Comparison of ENCODE assay signal across 10 mouse cellular contexts in genomic region chr10:128584386-128584785, GRCm38 (mm10). TPM values are rescaled to one million over a fixed set of nuclear protein-coding genes. Genes with fewer than 3 reads are reported as not detected.
A peak's percentile ranks its signal among the peaks of the same experiment; 100 is the strongest.
DNase-seq lines count a peak whose midpoint lies in the region; ATAC-seq lines count a peak whose summit lies in the region.
"Had no signal": no experiment of that assay in that cellular context is flagged by ENCODE, and none has a peak within 500 bp of the region (broad histone marks: within the 10 kb centered on the region; RNA-seq: fewer than 3 reads in every experiment).

No protein-coding gene starts in this region.

- peaks cover 37% of the 10 kb centered on the region for H3K4me1 ChIP-seq in heart, embryonic 10.5 days
- H3K4me1 ChIP-seq in kidney, embryonic 16.5 days (ENCODE audit: insufficient read depth, low read length): peaks cover 16% of the 10 kb centered on the region
- H3K4me1 ChIP-seq in stomach, embryonic 14.5 days (ENCODE audit: control insufficient read depth, insufficient read depth, low read length): peaks cover 12% of the 10 kb centered on the region
- peaks cover 4% of the 10 kb centered on the region for H3K4me1 ChIP-seq in forebrain, embryonic 12.5 days

- H3K27ac ChIP-seq in heart, embryonic 10.5 days: no peak overlapping the region
- peak overlapping the region; percentile 36 for H3K27ac ChIP-seq in kidney, embryonic 16.5 days (ENCODE audit: low read length)
- peak overlapping the region; percentile 69; the same call in 1 of the 2 replicates for H3K27ac ChIP-seq in stomach, embryonic 14.5 days (ENCODE audit: low read length)
- no peak overlapping the region for H3K27ac ChIP-seq in forebrain, embryonic 12.5 days
- H3K27ac ChIP-seq: forebrain, embryonic 10.5 days; limb, embryonic 12.5 days had no signal

- WGBS in heart, embryonic 10.5 days: 8% methylated on average over 4 of the region's 4 CpGs
- 8% methylated on average over 4 of the region's 4 CpGs for WGBS in kidney, embryonic 16.5 days
- WGBS in stomach, embryonic 14.5 days: 5% methylated on average over 4 of the region's 4 CpGs
- WGBS in forebrain, embryonic 12.5 days: 9% methylated on average over 4 of the region's 4 CpGs

- peak overlapping the region; percentile 35 for H3K4me2 ChIP-seq in kidney, embryonic 16.5 days (replicated peaks; ENCODE audit: low read depth, low read length)
- peak overlapping the region; percentile 10; the same call in 1 of the 2 replicates for H3K4me2 ChIP-seq in stomach, embryonic 14.5 days (replicated peaks; ENCODE audit: low read depth, low read length)
- H3K4me2 ChIP-seq in forebrain, embryonic 12.5 days: no peak overlapping the region
- H3K4me2 ChIP-seq: limb, embryonic 12.5 days had no signal

- H3K36me3 ChIP-seq in heart, embryonic 10.5 days: no peaks in the 10 kb centered on the region
- H3K36me3 ChIP-seq in kidney, embryonic 16.5 days (ENCODE audit: insufficient read depth, low read length): 0 out of 2 replicates have a peak, but pooled peaks cover 4% of the 10 kb centered on the region
- H3K36me3 ChIP-seq in stomach, embryonic 14.5 days (ENCODE audit: control insufficient read depth, insufficient read depth, low read length): no peaks in the 10 kb centered on the region
- no peaks in the 10 kb centered on the region for H3K36me3 ChIP-seq in forebrain, embryonic 12.5 days (replicated peaks)
- H3K36me3 ChIP-seq: forebrain, embryonic 10.5 days; limb, embryonic 12.5 days had no signal

- DNase-seq in heart, embryonic 10.5 days (ENCODE audit: low spot score): no peak
- no peak for DNase-seq in heart, adult 11 months
- DNase-seq in embryo, embryonic 11 days: peak; percentile 19
- no peak for DNase-seq in gastrocnemius, postnatal 10 days

- no peaks in the 10 kb centered on the region for H3K9me3 ChIP-seq in heart, embryonic 10.5 days
- H3K9me3 ChIP-seq in kidney, embryonic 16.5 days (ENCODE audit: low read length): no peaks in the 10 kb centered on the region
- H3K9me3 ChIP-seq in stomach, embryonic 14.5 days (ENCODE audit: control insufficient read depth, low read depth, low read length): no peaks in the 10 kb centered on the region
- H3K9me3 ChIP-seq in forebrain, embryonic 12.5 days: no peaks in the 10 kb centered on the region
- H3K9me3 ChIP-seq: forebrain, embryonic 10.5 days; limb, embryonic 12.5 days had no signal

- ATAC-seq in kidney, embryonic 16.5 days (ENCODE audit: low FRiP score, low TSS enrichment): no peak
- ATAC-seq in stomach, embryonic 14.5 days (ENCODE audit: insufficient number of reproducible peaks, insufficient read depth, low FRiP score, low read depth): peak; percentile 82
- no peak for ATAC-seq in forebrain, embryonic 12.5 days (ENCODE audit: low FRiP score)
- ATAC-seq in megakaryocyte-erythroid progenitor cell, adult 5-6 weeks (replicated peaks; ENCODE audit: low FRiP score, low TSS enrichment, poor library complexity, severe bottlenecking): no peak

- H3K4me3 ChIP-seq in heart, embryonic 10.5 days: peak overlapping the region; percentile 45
- H3K4me3 ChIP-seq in kidney, embryonic 16.5 days (ENCODE audit: low read length): peak overlapping the region; percentile 14; the same call in 1 of the 2 replicates
- no peak overlapping the region for H3K4me3 ChIP-seq in stomach, embryonic 14.5 days (ENCODE audit: low read depth, low read length)
- H3K4me3 ChIP-seq in forebrain, embryonic 12.5 days (replicated peaks): no peak overlapping the region
- H3K4me3 ChIP-seq: forebrain, embryonic 10.5 days; limb, embryonic 12.5 days had no signal

- H3K27me3 ChIP-seq in heart, embryonic 10.5 days (ENCODE audit: insufficient read depth, poor library complexity, severe bottlenecking): peaks cover 50% of the 10 kb centered on the region
- peaks cover 16% of the 10 kb centered on the region for H3K27me3 ChIP-seq in kidney, embryonic 16.5 days (ENCODE audit: insufficient read depth, low read length)
- H3K27me3 ChIP-seq in stomach, embryonic 14.5 days (ENCODE audit: control insufficient read depth, insufficient read depth, low read length): no peaks in the 10 kb centered on the region; the same call in none of the 2 replicates
- peaks cover 64% of the 10 kb centered on the region for H3K27me3 ChIP-seq in forebrain, embryonic 12.5 days

- 0 out of 2 replicates have a peak overlapping the region, but pooled peaks have one; percentile 17 for H3K9ac ChIP-seq in kidney, embryonic 16.5 days (replicated peaks; ENCODE audit: low read length)
- no peak overlapping the region for H3K9ac ChIP-seq in stomach, embryonic 14.5 days (replicated peaks; ENCODE audit: low read depth, low read length)
- no peak overlapping the region for H3K9ac ChIP-seq in forebrain, embryonic 12.5 days

RNA-seq across cellular contexts. Expression of gene Erbb3, which starts 5.1 kb away (rescaled TPM):
- 7.4 and 7.7 TPM in 2 replicates for polyA plus RNA-seq in heart, embryonic 10.5 days (2016; fragmentation: Nextera tagmentation; extraction: Ambion mirVana)
- polyA plus RNA-seq in kidney, embryonic 16.5 days (2015; fragmentation: Nextera tagmentation; extraction: Ambion mirVana): 11.5 and 12.8 TPM in 2 replicates
- 27.1 TPM in 2 replicates for polyA plus RNA-seq in stomach, embryonic 14.5 days (2014; fragmentation: Nextera tagmentation; extraction: Ambion mirVana)
- total RNA-seq in gastrocnemius, postnatal 10 days (2021): 1 to 10 TPM; 7.7 to 9.0 TPM
- polyA plus RNA-seq in forebrain, embryonic 12.5 days (2016; fragmentation: Nextera tagmentation; extraction: Ambion mirVana): 2.0 TPM in 2 replicates
- total RNA-seq in megakaryocyte-erythroid progenitor cell, adult 5-6 weeks (2014; fragmentation: Nextera tagmentation): 1.9 and 3.2 TPM in 2 replicates
- total RNA-seq in megakaryocyte-erythroid progenitor cell, adult 5-6 weeks (2017): 0.09 and 1.2 TPM in 2 replicates

RNA-seq across cellular contexts. Expression of gene Pa2g4, which starts 18.6 kb away (rescaled TPM):
- polyA plus RNA-seq in heart, embryonic 10.5 days (2016; fragmentation: Nextera tagmentation; extraction: Ambion mirVana): 168 and 225 TPM in 2 replicates
- 200 and 203 TPM in 2 replicates for polyA plus RNA-seq in kidney, embryonic 16.5 days (2015; fragmentation: Nextera tagmentation; extraction: Ambion mirVana)
- polyA plus RNA-seq in stomach, embryonic 14.5 days (2014; fragmentation: Nextera tagmentation; extraction: Ambion mirVana): 210 and 218 TPM in 2 replicates
- 10 to 100 TPM; 65.8 to 72.9 TPM for total RNA-seq in gastrocnemius, postnatal 10 days (2021)
- 196 and 203 TPM in 2 replicates for polyA plus RNA-seq in forebrain, embryonic 12.5 days (2016; fragmentation: Nextera tagmentation; extraction: Ambion mirVana)
- 419 and 446 TPM in 2 replicates for total RNA-seq in megakaryocyte-erythroid progenitor cell, adult 5-6 weeks (2014; fragmentation: Nextera tagmentation)
- total RNA-seq in megakaryocyte-erythroid progenitor cell, adult 5-6 weeks (2017): 426 and 489 TPM in 2 replicates

RNA-seq across cellular contexts. Expression of gene Rpl41, which starts 35.3 kb away (rescaled TPM):
- polyA plus RNA-seq in heart, embryonic 10.5 days (2016; fragmentation: Nextera tagmentation; extraction: Ambion mirVana): 2,301 and 2,407 TPM in 2 replicates
- polyA plus RNA-seq in kidney, embryonic 16.5 days (2015; fragmentation: Nextera tagmentation; extraction: Ambion mirVana): 3,659 and 3,733 TPM in 2 replicates
- 4,724 and 5,059 TPM in 2 replicates for polyA plus RNA-seq in stomach, embryonic 14.5 days (2014; fragmentation: Nextera tagmentation; extraction: Ambion mirVana)
- total RNA-seq in gastrocnemius, postnatal 10 days (2021): 1,000 to 10,000 TPM; 1,962 to 2,082 TPM
- polyA plus RNA-seq in forebrain, embryonic 12.5 days (2016; fragmentation: Nextera tagmentation; extraction: Ambion mirVana): 2,598 and 2,922 TPM in 2 replicates
- 7,210 and 7,602 TPM in 2 replicates for total RNA-seq in megakaryocyte-erythroid progenitor cell, adult 5-6 weeks (2014; fragmentation: Nextera tagmentation)
- total RNA-seq in megakaryocyte-erythroid progenitor cell, adult 5-6 weeks (2017): 3,211 and 3,934 TPM in 2 replicates

RNA-seq across cellular contexts. Expression of gene Zc3h10, which starts 36.8 kb away (rescaled TPM):
- polyA plus RNA-seq in heart, embryonic 10.5 days (2016; fragmentation: Nextera tagmentation; extraction: Ambion mirVana): 11.2 and 12.8 TPM in 2 replicates
- polyA plus RNA-seq in kidney, embryonic 16.5 days (2015; fragmentation: Nextera tagmentation; extraction: Ambion mirVana): 16.2 and 16.6 TPM in 2 replicates
- polyA plus RNA-seq in stomach, embryonic 14.5 days (2014; fragmentation: Nextera tagmentation; extraction: Ambion mirVana): 8.8 and 10.7 TPM in 2 replicates
- total RNA-seq in gastrocnemius, postnatal 10 days (2021): 1 to 10 TPM; 5.2 to 6.3 TPM
- 19.9 and 20.5 TPM in 2 replicates for polyA plus RNA-seq in forebrain, embryonic 12.5 days (2016; fragmentation: Nextera tagmentation; extraction: Ambion mirVana)
- 5.6 and 6.7 TPM in 2 replicates for total RNA-seq in megakaryocyte-erythroid progenitor cell, adult 5-6 weeks (2014; fragmentation: Nextera tagmentation)
- total RNA-seq in megakaryocyte-erythroid progenitor cell, adult 5-6 weeks (2017): 8.3 and 10.2 TPM in 2 replicates

RNA-seq across cellular contexts. Expression of gene Rps26, which starts 42.2 kb away (rescaled TPM):
- polyA plus RNA-seq in heart, embryonic 10.5 days (2016; fragmentation: Nextera tagmentation; extraction: Ambion mirVana): 400 and 429 TPM in 2 replicates
- polyA plus RNA-seq in kidney, embryonic 16.5 days (2015; fragmentation: Nextera tagmentation; extraction: Ambion mirVana): 628 and 640 TPM in 2 replicates
- polyA plus RNA-seq in stomach, embryonic 14.5 days (2014; fragmentation: Nextera tagmentation; extraction: Ambion mirVana): 1,148 and 1,216 TPM in 2 replicates
- 100 to 1,000 TPM; 637 to 651 TPM for total RNA-seq in gastrocnemius, postnatal 10 days (2021)
- polyA plus RNA-seq in forebrain, embryonic 12.5 days (2016; fragmentation: Nextera tagmentation; extraction: Ambion mirVana): 484 and 501 TPM in 2 replicates
- total RNA-seq in megakaryocyte-erythroid progenitor cell, adult 5-6 weeks (2014; fragmentation: Nextera tagmentation): 3,309 and 3,313 TPM in 2 replicates
- 1,110 and 1,543 TPM in 2 replicates for total RNA-seq in megakaryocyte-erythroid progenitor cell, adult 5-6 weeks (2017)

Comparison
In these comparisons a context has a peak if more than half of its experiments do, and no peak if none do; other contexts are left out.
1. H3K27ac ChIP-seq: peak in kidney, embryonic 16.5 days (single experiment) and stomach, embryonic 14.5 days (single experiment); none in heart, embryonic 10.5 days (single experiment) and forebrain, embryonic 12.5 days (single experiment).
2. H3K4me3 ChIP-seq: peak in heart, embryonic 10.5 days (single experiment) and kidney, embryonic 16.5 days (single experiment); none in stomach, embryonic 14.5 days (single experiment) and forebrain, embryonic 12.5 days (single experiment).